Mouse (Mus musculus): ENCODE results near the gene Actbl2. TPM values are rescaled to one million over a fixed set of nuclear protein-coding genes. Genes with fewer than 3 reads are reported as not detected.
A peak's percentile ranks its signal among the peaks of the same experiment; 100 is the strongest.

Gene Actbl2
- total and polyA plus RNA-seq, 3 experiments: not detected

DNA sequence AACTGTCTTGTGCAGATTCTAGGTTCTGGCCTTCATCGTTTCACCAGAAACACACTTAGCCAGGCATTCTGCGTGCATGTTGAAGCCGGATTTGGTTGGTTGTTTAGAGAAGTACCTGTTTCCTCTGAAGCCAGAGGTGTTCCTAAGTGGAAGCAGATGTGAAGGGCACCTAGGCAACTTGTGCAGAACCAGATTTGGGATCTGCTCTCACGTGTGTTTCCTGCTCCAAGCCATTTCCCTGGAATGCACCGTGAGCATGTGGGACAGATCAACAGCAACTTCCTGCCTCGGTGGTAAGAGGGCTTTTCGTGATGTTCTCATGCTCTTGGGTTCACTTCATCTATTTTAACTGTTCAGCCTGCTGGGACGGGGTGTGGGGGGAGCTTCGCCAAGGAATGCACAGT lies 18.4 kb upstream of the Actbl2 start:
- no peak overlapping the region for H3K9ac ChIP-seq (ENCODE audit: insufficient read depth, low read depth)
- no peak for DNase-seq (ENCODE audit: extremely low read depth)
- peaks cover 5% of the 10 kb centered on the region for H3K9me3 ChIP-seq (replicated peaks; ENCODE audit: low read length)
- H3K4me1 ChIP-seq (ENCODE audit: control insufficient read depth in 1 of 2, insufficient read depth in 2 of 2): peaks cover 11 to 17% of the 10 kb centered on the region in 2 experiments; a peak in 3 of 4 replicates
- dilution Hi-C loops (cut with MboI; ENCODE audit: extremely low pct_ligation_motif_present, extremely low pct_unique_long_range_greater_than_20kb, low sequenced_read_pairs) (no loop called here), in situ Hi-C loops (cut with MboI; ENCODE audit: low pct_ligation_motif_present, low pct_unique_long_range_greater_than_20kb, low sequenced_read_pairs) (loop anchor here (10.0 to 25.0 kb wide), 3 partner anchors 176 to 842 kb away; partner anchors contain the start of gene Plk2)
- H3K36me3 ChIP-seq (replicated peaks in 1 of 2; ENCODE audit: control insufficient read depth in 1 of 2, insufficient read depth in 1 of 2, low read length in 1 of 2): no peaks in the 10 kb centered on the region
- H3K79me2 ChIP-seq (replicated peaks; ENCODE audit: control insufficient read depth, extremely low read depth, insufficient read depth, poor library complexity, severe bottlenecking): no peaks in the 10 kb centered on the region
- no peak overlapping the region for H3K4me2 ChIP-seq (ENCODE audit: insufficient read depth, low read depth, poor library complexity, severe bottlenecking)
- no peaks in the 10 kb centered on the region for H3K27me3 ChIP-seq (replicated peaks)
- H3K27ac ChIP-seq (ENCODE audit: insufficient read depth, low read depth): no peak overlapping the region
- H3K4me3 ChIP-seq (replicated peaks in 1 of 3; ENCODE audit: low read depth in 2 of 3, low read length in 2 of 3, poor library complexity in 1 of 3): no peak overlapping the region
- TF ChIP-seq USF2 (conservative IDR thresholded peaks at IDR 0.05; ENCODE audit: low read depth, low read length): no peak
- no peak for TF ChIP-seq SIN3A (IDR thresholded peaks at IDR 0.05; ENCODE audit: low read length)
- no peak for TF ChIP-seq POLR2A (IDR thresholded peaks at IDR 0.05; ENCODE audit: low read depth, low read length)
- TF ChIP-seq ETS1 (conservative IDR thresholded peaks at IDR 0.05; ENCODE audit: low read depth, low read length): no peak
- TF ChIP-seq TCF12 (IDR thresholded peaks at IDR 0.05; ENCODE audit: low read depth, low read length): no peak
- TF ChIP-seq RCOR1 (conservative IDR thresholded peaks at IDR 0.05; ENCODE audit: low read depth, low read length): no peak
- no peak for TF ChIP-seq PAX5 (IDR thresholded peaks at IDR 0.05; ENCODE audit: low read length)
- no peak for TF ChIP-seq NRF1 (IDR thresholded peaks at IDR 0.05; ENCODE audit: low read depth, low read length)
- TF ChIP-seq ZMIZ1 (IDR thresholded peaks at IDR 0.05; ENCODE audit: low read depth, low read length): no peak
- TF ChIP-seq UBTF (IDR thresholded peaks at IDR 0.05; ENCODE audit: low read depth, low read length): no peak
- TF ChIP-seq MEF2A (IDR thresholded peaks at IDR 0.05; ENCODE audit: borderline replicate concordance, low read depth, low read length): no peak
- TF ChIP-seq E2F4 (IDR thresholded peaks at IDR 0.05; ENCODE audit: insufficient replicate concordance, low read depth, low read length): no peak
- TF ChIP-seq ZKSCAN1 (IDR thresholded peaks at IDR 0.05; ENCODE audit: borderline replicate concordance, low read depth, low read length): no peak
- no peak for TF ChIP-seq POLR2AphosphoS2 (IDR thresholded peaks at IDR 0.05; ENCODE audit: low read depth, low read length)
- TF ChIP-seq HCFC1 (IDR thresholded peaks at IDR 0.05; ENCODE audit: low read depth, low read length): no peak

DNA sequence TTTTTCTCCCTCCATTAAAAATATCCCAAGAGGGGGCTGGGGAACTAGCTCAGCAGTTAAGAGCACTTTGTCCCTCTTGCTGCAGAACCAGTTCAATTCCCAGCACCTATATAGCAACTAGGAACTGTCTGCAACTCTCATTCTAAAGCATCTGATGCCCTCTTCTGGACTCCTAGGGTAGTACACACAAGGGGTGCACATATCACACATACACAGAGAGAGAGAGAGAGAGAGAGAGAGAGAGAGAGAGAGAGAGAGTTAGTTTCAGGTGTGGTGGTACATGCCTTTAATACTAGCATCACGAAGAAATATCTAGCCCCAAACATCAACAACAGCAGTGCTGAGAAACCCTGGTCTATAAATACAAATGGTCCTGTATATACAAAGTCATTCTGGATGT lies 17.5 kb upstream of the Actbl2 start:
- dilution Hi-C loops (cut with MboI; ENCODE audit: extremely low pct_ligation_motif_present, extremely low pct_unique_long_range_greater_than_20kb, low sequenced_read_pairs): no loop called here

More for the DNA sequence above, 17.5 kb upstream of the Actbl2 start:
- Histone ChIP-seq H3K9me3 (replicated peaks; ENCODE audit: low read length) (peaks cover 5% of the 10 kb centered on the region), H3K27ac (ENCODE audit: insufficient read depth, low read depth) (no peak overlapping the region), H3K4me1 (ENCODE audit: control insufficient read depth in 1 of 2, insufficient read depth in 2 of 2) (peaks cover 8 to 17% of the 10 kb centered on the region in 2 experiments; a peak in 3 of 4 replicates), H3K79me2 (replicated peaks; ENCODE audit: control insufficient read depth, extremely low read depth, insufficient read depth, poor library complexity, severe bottlenecking) (no peaks in the 10 kb centered on the region), H3K36me3 (replicated peaks in 1 of 2; ENCODE audit: control insufficient read depth in 1 of 2, insufficient read depth in 1 of 2, low read length in 1 of 2) (no peaks in the 10 kb centered on the region), H3K27me3 (replicated peaks) (no peaks in the 10 kb centered on the region), H3K4me3 (replicated peaks in 1 of 3; ENCODE audit: low read depth in 2 of 3, low read length in 2 of 3, poor library complexity in 1 of 3) (no peak overlapping the region), H3K4me2 (ENCODE audit: insufficient read depth, low read depth, poor library complexity, severe bottlenecking) (no peak overlapping the region), H3K9ac (ENCODE audit: insufficient read depth, low read depth) (no peak overlapping the region)
- TF ChIP-seq SMC3 (IDR thresholded peaks at IDR 0.05; ENCODE audit: low read depth, low read length) (peak; percentile 9; the same call in 1 of the 2 replicates), ETS1 (conservative IDR thresholded peaks at IDR 0.05; ENCODE audit: low read depth, low read length) (no peak), CTCF (conservative IDR thresholded peaks at IDR 0.05 in 1 of 2, IDR thresholded peaks at IDR 0.05 in 1 of 2; ENCODE audit: low read depth in 2 of 2, low read length in 2 of 2) (peak in 1 of 2 experiments; percentile 19; a peak in 2 of 4 replicates), MAZ (IDR thresholded peaks at IDR 0.05; ENCODE audit: low read depth, low read length) (no peak), RAD21 (IDR thresholded peaks at IDR 0.05; ENCODE audit: low read depth, low read length) (peak; percentile 4), IRF4 (IDR thresholded peaks at IDR 0.05; ENCODE audit: low read depth, low read length) (no peak), ZMIZ1 (IDR thresholded peaks at IDR 0.05; ENCODE audit: low read depth, low read length) (no peak), HCFC1 (IDR thresholded peaks at IDR 0.05; ENCODE audit: low read depth, low read length) (no peak)
- no peak for DNase-seq (ENCODE audit: extremely low read depth)
- in situ Hi-C loops (cut with MboI; ENCODE audit: low pct_ligation_motif_present, low pct_unique_long_range_greater_than_20kb, low sequenced_read_pairs): loop anchor here (10.0 to 25.0 kb wide), 3 partner anchors 175 to 842 kb away; partner anchors contain the start of gene Plk2

Measured in CH12.LX (cell line).